Mouse (Mus musculus) CH12.LX (cell line): ENCODE results near the gene Gm20388. TPM values are rescaled to one million over a fixed set of nuclear protein-coding genes. Genes with fewer than 3 reads are reported as not detected.

Experiments used
- DNase-seq: peaks from one replicate; pipeline ENCODE4 v3.0.0-alpha.2; 2013; ENCODE audit errors: extremely low read depth
- H3K27ac ChIP-seq: 2 replicates; pipeline ENCODE4 v1.5.1; 2012; ENCODE audit warnings: low read depth, mild to moderate bottlenecking, control low read depth, moderate library complexity; ENCODE audit not compliant: insufficient read depth
- H3K27me3 ChIP-seq: replicated peaks from 2 replicates; pipeline ENCODE3; 2012; ENCODE audit warnings: inconsistent platforms
- H3K36me3 ChIP-seq, 2 experiments: replicated peaks in 1 of 2; 2 replicates each; pipeline versions ENCODE3 to v1.6.1; 2012; ENCODE audit warnings: inconsistent platforms in 1 of 2, low read length in 1 of 2, mild to moderate bottlenecking in 1 of 2, mixed read lengths in 1 of 2, moderate library complexity in 1 of 2; ENCODE audit not compliant: control insufficient read depth in 1 of 2, insufficient read depth in 1 of 2
- H3K4me1 ChIP-seq, 2 experiments: 2 replicates each; pipeline ENCODE4 v1.6.1; 2012; ENCODE audit warnings: inconsistent platforms in 1 of 2, moderate library complexity in 1 of 2; ENCODE audit not compliant: insufficient read depth in 2 of 2, control insufficient read depth in 1 of 2
- H3K4me2 ChIP-seq: 2 replicates; pipeline ENCODE4 v1.6.1; 2012; ENCODE audit warnings: low read depth, mild to moderate bottlenecking, control low read depth; ENCODE audit not compliant: poor library complexity, insufficient read depth, severe bottlenecking
- H3K4me3 ChIP-seq, 3 experiments: fragments of 150-350 bp in 1 of 3; sonication (generic) in 1 of 3; replicated peaks in 1 of 3; 2 replicates each; pipeline versions ENCODE3 to v1.5.1; 2011 to 2012; ENCODE audit warnings: low read depth in 2 of 3, low read length in 2 of 3, mild to moderate bottlenecking in 2 of 3, moderate library complexity in 2 of 3, control low read depth in 1 of 3, improper control_type of control experiment in 1 of 3, inconsistent platforms in 1 of 3, mixed read lengths in 1 of 3; ENCODE audit not compliant: poor library complexity in 1 of 3
- H3K79me2 ChIP-seq: replicated peaks from 2 replicates; pipeline ENCODE4 v1.6.1; 2012; ENCODE audit warnings: mild to moderate bottlenecking, moderate library complexity; ENCODE audit not compliant: control insufficient read depth, poor library complexity, insufficient read depth, severe bottlenecking; ENCODE audit errors: extremely low read depth
- H3K9ac ChIP-seq: 2 replicates; pipeline ENCODE4 v1.6.1; 2012; ENCODE audit warnings: low read depth, mild to moderate bottlenecking, control low read depth, moderate library complexity; ENCODE audit not compliant: insufficient read depth
- H3K9me3 ChIP-seq: replicated peaks from 2 replicates; pipeline ENCODE3; 2012; ENCODE audit warnings: low read length, inconsistent platforms, mixed read lengths
- BHLHE40 ChIP-seq: IDR thresholded peaks from 2 replicates; pipeline ENCODE4 v1.6.1; 2011; ENCODE audit warnings: mild to moderate bottlenecking, low read depth, low read length, improper control_type of control experiment
- CHD1 ChIP-seq: IDR thresholded peaks from 2 replicates; pipeline ENCODE4 v1.6.1; 2012; ENCODE audit warnings: low read depth, low read length, improper control_type of control experiment, inconsistent platforms
- CTCF ChIP-seq, 2 experiments: IDR thresholded peaks in 1 of 2; conservative IDR thresholded peaks in 1 of 2; 2 replicates each; pipeline ENCODE4 v1.5.1; 2011 to 2012; ENCODE audit warnings: low read depth in 2 of 2, low read length in 2 of 2, improper control_type of control experiment in 1 of 2, inconsistent platforms in 1 of 2, mild to moderate bottlenecking in 1 of 2, moderate library complexity in 1 of 2
- E2F4 ChIP-seq: IDR thresholded peaks from 2 replicates; pipeline ENCODE4 v1.6.1; 2011; ENCODE audit warnings: low read depth, low read length, improper control_type of control experiment; ENCODE audit not compliant: insufficient replicate concordance
- ELF1 ChIP-seq: IDR thresholded peaks from 2 replicates; pipeline ENCODE4 v1.6.1; 2014; ENCODE audit warnings: low read depth, mild to moderate bottlenecking, inconsistent platforms, low read length, improper control_type of control experiment
- GABPA ChIP-seq: IDR thresholded peaks from 2 replicates; pipeline ENCODE4 v1.6.1; 2012; ENCODE audit warnings: low read depth, low read length, improper control_type of control experiment, inconsistent platforms; ENCODE audit not compliant: insufficient replicate concordance
- HCFC1 ChIP-seq: IDR thresholded peaks from 2 replicates; pipeline ENCODE4 v1.6.1; 2012; ENCODE audit warnings: low read depth, mild to moderate bottlenecking, inconsistent platforms, low read length, improper control_type of control experiment
- JUN ChIP-seq: IDR thresholded peaks from 2 replicates; pipeline ENCODE4 v1.6.1; 2011; ENCODE audit warnings: low read depth, mild to moderate bottlenecking, low read length, improper control_type of control experiment, moderate library complexity; ENCODE audit not compliant: insufficient read depth
- JUND ChIP-seq: conservative IDR thresholded peaks from 2 replicates; pipeline ENCODE4 v1.6.1; 2011; ENCODE audit warnings: low read depth, low read length, improper control_type of control experiment
- MAX ChIP-seq: IDR thresholded peaks from 2 replicates; pipeline ENCODE4 v1.6.1; 2011; ENCODE audit warnings: low read length, improper control_type of control experiment
- MEF2A ChIP-seq: IDR thresholded peaks from 2 replicates; pipeline ENCODE4 v1.6.1; 2014; ENCODE audit warnings: low read depth, mild to moderate bottlenecking, inconsistent platforms, low read length, improper control_type of control experiment, borderline replicate concordance
- MXI1 ChIP-seq: IDR thresholded peaks from 2 replicates; pipeline ENCODE4 v1.6.1; 2011; ENCODE audit warnings: mild to moderate bottlenecking, low read depth, low read length, improper control_type of control experiment
- NELFE ChIP-seq: IDR thresholded peaks from 2 replicates; pipeline ENCODE4 v1.6.1; 2011; ENCODE audit warnings: low read depth, low read length, improper control_type of control experiment
- NRF1 ChIP-seq: IDR thresholded peaks from 2 replicates; pipeline ENCODE4 v1.6.1; 2014; ENCODE audit warnings: low read depth, mild to moderate bottlenecking, inconsistent platforms, low read length, improper control_type of control experiment, moderate library complexity
- PAX5 ChIP-seq: IDR thresholded peaks from 2 replicates; pipeline ENCODE4 v1.6.1; 2012; ENCODE audit warnings: low read length, inconsistent platforms, mixed read lengths
- POLR2AphosphoS2 ChIP-seq: IDR thresholded peaks from 2 replicates; pipeline ENCODE4 v1.6.1; 2011; ENCODE audit warnings: low read depth, low read length, improper control_type of control experiment
- UBTF ChIP-seq: IDR thresholded peaks from 2 replicates; pipeline ENCODE4 v1.6.1; 2012; ENCODE audit warnings: low read depth, mild to moderate bottlenecking, inconsistent platforms, low read length, improper control_type of control experiment, moderate library complexity
- ZKSCAN1 ChIP-seq: IDR thresholded peaks from 2 replicates; pipeline ENCODE4 v1.6.1; 2012; ENCODE audit warnings: low read depth, inconsistent platforms, low read length, improper control_type of control experiment, borderline replicate concordance
- dilution Hi-C: fragments of 300-500 bp; cut with MboI; formaldehyde crosslinking; loops from 2 replicates; pipeline ENCODE4 v1.14.3; 2020; ENCODE audit warnings: low sequenced_read_pairs; ENCODE audit not compliant: extremely low pct_unique_long_range_greater_than_20kb, extremely low pct_ligation_motif_present
- in situ Hi-C: fragments of 300-500 bp; cut with MboI; formaldehyde crosslinking; loops from 3 replicates; pipeline ENCODE4 v1.14.3; 2019; ENCODE audit warnings: low sequenced_read_pairs, low pct_ligation_motif_present, low pct_unique_long_range_greater_than_20kb, mixed read lengths
- polyA plus RNA-seq: library from polyadenylated mRNA; unstranded; fragments of >175 nt; gene quantifications from 2 replicates; pipeline ENCODE4 v1.2.1, GENCODE M21; 2012; ENCODE audit warnings: low read depth; ENCODE audit not compliant: insufficient read length
- total RNA-seq, 2 experiments: library from RNA; depleted of rRNA; stranded (reverse); fragments of 300-350 nt in 1 of 2; fragments of >200 nt in 1 of 2; gene quantifications; 2 replicates each; pipeline ENCODE4 v1.2.3; 2012 to 2014

Gene Gm20388
- total and polyA plus RNA-seq, 3 experiments = 14.8 to 26.3 (median 22.2) TPM

DNA sequence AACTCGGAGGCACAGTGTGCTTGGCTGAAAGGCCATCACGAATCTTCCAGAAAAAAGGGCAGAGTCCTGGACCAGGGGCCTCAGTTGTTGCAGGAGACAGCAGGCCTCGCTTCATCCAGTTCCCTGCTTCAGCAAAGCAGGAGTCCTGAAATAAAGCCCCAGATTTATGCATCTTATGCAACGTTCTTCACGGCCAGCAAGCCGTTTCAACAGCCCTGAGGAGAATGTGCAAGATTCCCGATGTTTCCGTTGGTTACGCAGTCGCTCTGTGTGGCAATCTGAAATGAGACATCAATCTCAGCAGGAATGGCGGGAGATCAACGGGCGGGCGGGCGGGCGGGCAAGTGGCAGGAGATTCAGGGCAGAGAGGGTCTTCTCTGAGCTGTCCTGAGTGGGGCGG is 830.4 kb downstream of the Gm20388 start:
- Histone ChIP-seq H3K4me1 (peaks cover 46 to 95% of the 10 kb centered on the region in 2 experiments), H3K9me3 (no peaks in the 10 kb centered on the region), H3K36me3 (peaks cover 15 to 59% of the 10 kb centered on the region in 2 experiments), H3K27me3 (peaks cover 10% of the 10 kb centered on the region), H3K27ac (peak overlapping the region; percentile 75), H3K4me2 (no peak overlapping the region), H3K4me3 (no peak overlapping the region), H3K9ac (peak overlapping the region; percentile 40; the same call in 1 of the 2 replicates), H3K79me2 (no peaks in the 10 kb centered on the region; the same call in 1 of the 2 replicates)
- in situ Hi-C loops (no loop called here), dilution Hi-C loops (no loop called here)
- DNase-seq = no peak
- TF ChIP-seq MXI1 = no peak
- TF ChIP-seq ELF1 = no peak
- no peak for TF ChIP-seq CTCF (conservative IDR thresholded peaks at IDR 0.05 in 1 of 2, IDR thresholded peaks at IDR 0.05 in 1 of 2; ENCODE audit: low read depth in 2 of 2, low read length in 2 of 2)
- no peak for TF ChIP-seq JUND
- no peak for TF ChIP-seq ZKSCAN1

DNA sequence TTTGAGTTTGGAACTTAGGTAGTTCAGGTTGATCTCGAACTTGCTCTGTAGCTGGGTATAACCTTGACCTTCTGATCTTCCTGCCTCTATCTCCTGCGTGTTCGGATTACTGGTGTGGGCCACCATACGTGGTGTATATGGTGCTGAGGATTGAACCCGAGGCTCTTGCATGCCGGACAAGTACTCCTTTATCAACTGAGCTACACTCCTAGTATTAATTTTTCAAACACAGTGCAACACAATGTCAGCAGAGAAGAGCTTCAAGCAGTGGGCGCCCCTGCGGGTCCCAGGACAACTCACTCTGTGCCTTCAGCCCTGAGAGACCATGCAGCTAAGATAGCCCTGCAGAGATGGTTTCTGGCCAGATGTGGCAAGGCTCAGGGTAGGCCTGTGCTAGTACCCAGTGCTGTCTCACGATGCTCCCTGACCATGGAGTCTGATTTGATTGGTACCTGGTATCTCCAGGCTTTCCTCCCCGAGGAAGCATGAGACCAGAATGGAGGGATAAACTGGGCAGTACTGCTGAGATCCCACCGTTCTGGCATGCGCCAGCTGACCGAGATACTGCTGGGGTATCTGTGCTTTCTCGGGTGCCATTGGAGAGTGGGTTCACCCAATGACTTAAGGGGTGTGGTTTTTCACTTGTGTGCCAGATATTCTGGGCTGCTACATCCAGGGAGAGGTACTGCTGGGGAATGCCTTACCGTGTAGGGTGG is 831.3 kb downstream of the Gm20388 start:
- no peak overlapping the region for H3K4me2 ChIP-seq
- peaks cover 15 to 65% of the 10 kb centered on the region in 2 experiments for H3K36me3 ChIP-seq
- H3K79me2 ChIP-seq = no peaks in the 10 kb centered on the region; the same call in 1 of the 2 replicates
- no peaks in the 10 kb centered on the region for H3K9me3 ChIP-seq
- H3K4me1 ChIP-seq = peaks cover 54 to 99% of the 10 kb centered on the region in 2 experiments
- no peak for TF ChIP-seq UBTF
- TF ChIP-seq POLR2AphosphoS2 = no peak
- TF ChIP-seq E2F4 = no peak
- TF ChIP-seq MEF2A = no peak
- TF ChIP-seq BHLHE40 = no peak
- no peak for TF ChIP-seq NRF1
- no peak for TF ChIP-seq JUN
- no peak for TF ChIP-seq HCFC1
- no peak for TF ChIP-seq MAX
- no peak for TF ChIP-seq CHD1
- no peak for TF ChIP-seq NELFE
- no peak for TF ChIP-seq PAX5
- TF ChIP-seq MXI1 = no peak
- no peak for TF ChIP-seq GABPA
- in situ Hi-C loops (no loop called here), dilution Hi-C loops (no loop called here)
- peaks cover 10% of the 10 kb centered on the region for H3K27me3 ChIP-seq
- no peak overlapping the region for H3K9ac ChIP-seq
- no peak overlapping the region for H3K4me3 ChIP-seq
- no peak for DNase-seq
- no peak overlapping the region for H3K27ac ChIP-seq
